Mouse (Mus musculus) gastrocnemius, postnatal 25 days (tissue): ENCODE results near the gene Lmcd1. TPM values are rescaled to one million over a fixed set of nuclear protein-coding genes. Genes with fewer than 3 reads are reported as not detected.

Experiments
- DNase-seq: peaks from one replicate; pipeline ENCODE4 v3.0.0; 2022
- total RNA-seq, 2 experiments: library from RNA; stranded (reverse); gene quantifications; 1 replicate in 1 of 2; 2 replicates in 1 of 2; pipeline ENCODE4 v1.2.3; 2021

The Lmcd1 gene
- total RNA-seq, 2 experiments from 2014 or later: 98.2 to 394 TPM

DNA sequence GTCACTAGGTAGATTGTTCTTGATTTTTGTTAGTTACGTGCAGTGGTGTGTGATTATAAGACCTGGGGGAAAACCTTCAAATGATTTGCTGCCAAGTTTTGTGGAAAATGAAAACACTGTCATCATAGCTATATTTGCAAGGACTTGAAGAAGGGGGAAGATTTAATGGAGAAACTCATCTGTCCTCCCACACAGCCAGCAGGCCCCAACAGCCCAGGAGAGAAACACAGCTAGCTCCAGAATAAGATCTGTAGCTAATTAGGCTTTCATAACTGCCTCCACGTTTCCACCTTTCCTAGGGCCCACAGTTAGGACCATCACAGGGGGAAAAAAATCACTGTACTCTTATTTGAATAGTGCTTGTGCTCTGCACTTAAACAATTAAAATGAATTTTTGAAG is 10.5 kb downstream of the Lmcd1 start:
- DNase-seq: no peak

- DNase-seq: peak; percentile 37
These were observed 14.1 kb downstream of the Lmcd1 start for GRCm38 (mm10) chr6:112287671-112288070.

GRCm38 (mm10) chr6:112288271-112288670 is 14.7 kb downstream of the Lmcd1 start:
- DNase-seq: no peak

DNA sequence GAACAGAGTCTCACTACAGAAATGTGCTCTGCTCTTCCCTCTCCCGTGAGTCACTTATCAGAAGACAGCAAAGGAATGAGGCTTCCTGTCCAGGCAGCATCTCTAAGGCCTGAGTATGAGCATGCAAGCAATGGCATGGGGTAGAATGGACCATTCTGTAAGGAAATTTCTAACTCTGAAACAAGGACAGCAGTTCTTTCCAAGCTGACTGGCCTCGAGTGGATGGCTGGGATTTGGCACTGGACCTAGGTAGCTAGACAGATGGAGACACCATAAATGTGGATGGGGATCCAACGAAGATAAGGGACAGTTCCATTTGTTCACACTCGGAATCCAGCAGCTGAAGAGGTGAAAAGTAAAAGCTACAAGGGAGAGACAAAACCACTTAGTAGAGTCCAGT is 17.6 kb downstream of the Lmcd1 start:
- no peak for DNase-seq

GRCm38 (mm10) chr6:112293320-112293719 is 19.8 kb downstream of the Lmcd1 start:
- no peak for DNase-seq

- no peak for DNase-seq
These were observed 21.7 kb downstream of the Lmcd1 start for GRCm38 (mm10) chr6:112295269-112295668.

GRCm38 (mm10) chr6:112300146-112300545 is 26.6 kb downstream of the Lmcd1 start:
- no peak for DNase-seq

- no peak for DNase-seq
These were observed 27.1 kb downstream of the Lmcd1 start for GRCm38 (mm10) chr6:112300633-112301032.

DNA sequence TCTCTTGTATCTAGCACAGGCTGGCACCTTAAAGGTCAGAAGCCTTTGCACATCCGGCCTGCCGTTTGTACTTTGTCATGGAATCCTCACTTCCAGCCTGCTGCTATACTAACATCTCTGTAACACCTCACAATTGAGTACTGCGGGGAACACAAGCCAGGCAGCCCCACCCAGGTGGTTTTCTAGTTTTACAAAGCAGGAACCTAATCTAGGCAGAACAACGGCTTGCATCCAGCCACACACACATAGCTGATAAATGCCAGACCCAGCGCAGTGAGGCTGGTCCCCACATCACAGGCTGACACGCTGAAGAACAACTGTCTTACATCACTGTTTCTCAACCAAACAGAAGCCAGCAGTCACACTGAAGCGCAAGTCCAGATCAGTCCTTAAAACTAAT is 28.7 kb downstream of the Lmcd1 start:
- DNase-seq: peak; percentile 30

DNA sequence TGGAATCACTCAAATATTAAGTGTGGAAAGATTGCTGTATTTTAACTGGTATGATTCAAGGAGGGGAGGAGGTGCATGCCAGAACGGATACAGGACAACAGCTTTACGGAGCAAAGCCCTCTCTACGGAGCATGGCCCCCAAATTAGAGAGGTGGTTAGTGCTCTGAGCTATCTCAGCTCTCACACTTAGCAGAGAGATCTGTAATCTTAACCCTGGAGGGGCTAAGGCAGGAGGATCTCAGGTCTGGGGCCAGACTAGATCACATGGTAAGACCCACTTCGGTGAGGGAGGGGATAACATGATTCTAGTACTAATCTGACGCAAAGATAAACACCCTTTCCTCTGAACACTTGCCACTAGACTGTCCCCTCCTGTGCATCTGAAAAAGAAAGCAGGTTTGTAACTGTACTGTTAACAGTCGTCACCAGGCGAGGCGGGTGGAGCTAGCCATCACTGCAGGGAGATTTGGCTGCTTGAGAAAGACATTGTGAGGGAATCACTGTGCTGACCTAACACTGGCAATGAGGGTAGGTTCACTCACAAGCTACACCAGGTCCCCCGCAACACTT is 29.3 kb downstream of the Lmcd1 start:
- no peak for DNase-seq

GRCm38 (mm10) chr6:112304751-112305150 is 31.2 kb downstream of the Lmcd1 start:
- DNase-seq: peak; percentile 67

DNA sequence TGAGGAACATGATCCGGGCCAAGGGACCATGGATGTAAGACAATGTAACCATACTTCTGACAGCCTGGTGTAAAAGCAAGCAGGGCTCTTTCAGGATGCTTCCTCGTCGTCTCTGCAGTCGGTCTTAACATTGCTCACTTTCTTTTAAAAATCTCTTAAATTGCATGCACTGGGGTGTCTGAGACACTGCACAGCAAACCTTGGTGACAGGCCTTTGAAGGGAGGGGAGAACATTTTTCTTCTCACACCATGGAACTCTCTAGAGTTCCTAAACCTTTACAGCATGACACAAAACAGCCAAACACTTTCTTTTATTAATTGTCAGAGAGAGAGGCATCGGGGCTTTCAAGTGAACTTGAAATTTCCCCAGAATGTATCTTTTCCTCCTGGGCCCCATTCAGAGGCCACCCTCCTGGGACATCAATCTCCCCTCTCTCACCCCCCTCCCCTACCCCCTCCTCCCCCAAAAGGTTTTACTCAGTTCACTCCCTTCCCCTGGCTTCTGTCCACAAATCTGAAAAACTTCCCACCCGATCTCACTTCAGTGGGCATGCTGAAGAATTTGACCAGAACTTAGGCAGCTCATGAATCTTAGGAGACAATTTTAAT is 35.9 kb downstream of the Lmcd1 start:
- no peak for DNase-seq

DNA sequence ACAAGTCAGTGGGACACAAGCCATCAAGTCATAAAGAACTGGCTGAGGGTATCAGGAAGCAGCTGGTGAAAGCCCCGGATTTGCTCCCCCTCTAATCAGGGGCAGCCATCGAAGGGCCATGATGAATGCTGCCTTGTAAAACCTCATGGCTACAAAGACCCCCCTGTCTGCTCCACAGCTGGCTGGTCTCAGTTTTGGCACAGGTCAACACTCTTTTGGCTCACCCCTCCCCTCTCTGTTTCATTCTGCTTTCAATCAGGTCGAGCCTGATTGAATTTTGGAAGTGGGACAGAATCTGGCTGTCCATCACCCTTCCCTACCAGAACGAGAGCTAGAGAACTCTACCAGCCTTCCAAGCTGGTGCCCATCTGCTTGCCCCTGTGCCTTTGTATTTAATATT is 37.8 kb downstream of the Lmcd1 start:
- DNase-seq: no peak

DNA sequence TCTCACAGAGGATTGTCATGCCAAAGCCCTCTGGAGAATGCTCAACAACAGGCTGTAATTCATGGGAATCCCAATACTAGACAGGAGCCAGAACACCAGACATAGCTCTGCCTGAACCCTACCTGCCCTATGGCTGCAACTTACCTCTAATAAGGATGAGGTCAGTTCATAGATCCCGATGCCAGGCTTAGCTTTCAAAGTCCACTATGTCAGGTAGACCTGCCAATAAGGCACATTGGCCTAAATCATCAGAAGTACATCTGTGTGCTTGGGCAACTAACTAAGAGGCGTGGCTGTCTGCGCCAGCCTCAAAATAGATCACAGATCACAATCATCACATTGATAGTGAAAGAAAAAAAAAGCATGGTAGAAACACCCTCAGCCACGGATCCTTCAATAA is 45.9 kb downstream of the Lmcd1 start:
- no peak for DNase-seq

DNA sequence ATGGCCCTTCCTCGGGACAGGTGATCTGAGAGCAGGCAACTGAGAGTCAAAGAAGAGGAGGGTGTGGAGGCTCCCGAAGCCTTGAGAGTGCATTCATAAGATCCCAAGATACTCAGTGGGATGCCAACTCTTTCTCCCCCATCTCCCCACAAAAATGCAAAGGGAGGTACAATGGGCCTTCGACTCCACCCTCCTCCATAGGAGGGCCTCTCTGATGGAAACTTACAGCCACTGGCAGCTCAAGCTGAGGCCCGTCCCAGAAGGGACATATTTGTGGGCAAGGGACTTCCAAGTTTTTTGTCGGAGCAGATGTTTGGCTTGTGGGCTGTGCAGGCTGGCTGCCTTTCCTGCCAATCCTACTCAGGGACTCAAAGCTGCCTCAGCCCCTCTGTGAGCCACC is 47.1 kb downstream of the Lmcd1 start:
- peak; percentile 35 for DNase-seq

- DNase-seq: no peak
These were observed 49.4 kb downstream of the Lmcd1 start for GRCm38 (mm10) chr6:112322916-112323315.

DNA sequence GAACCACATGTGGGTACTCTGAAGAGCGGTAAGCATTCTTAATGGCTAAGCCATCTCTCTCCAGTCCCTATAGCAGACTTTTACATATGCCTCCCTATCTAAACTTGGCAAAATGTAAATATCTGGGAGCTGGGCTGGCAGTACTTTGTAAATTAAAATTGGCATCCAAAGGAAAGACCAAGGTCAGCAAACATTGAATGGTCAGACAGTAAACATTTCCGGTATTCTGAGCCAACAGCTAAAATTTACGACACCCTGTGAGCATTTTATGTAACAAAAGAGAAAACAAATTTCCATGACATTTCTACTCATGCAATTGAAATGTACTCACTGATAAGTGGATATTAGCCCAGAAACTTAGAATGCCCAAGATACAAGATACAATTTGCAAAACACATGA is 51.7 kb downstream of the Lmcd1 start:
- DNase-seq: no peak

- no peak for DNase-seq
These were observed 54.2 kb downstream of the Lmcd1 start for GRCm38 (mm10) chr6:112327793-112328192.

- DNase-seq: no peak
These were observed 57.1 kb downstream of the Lmcd1 start for GRCm38 (mm10) chr6:112330520-112331222.

DNA sequence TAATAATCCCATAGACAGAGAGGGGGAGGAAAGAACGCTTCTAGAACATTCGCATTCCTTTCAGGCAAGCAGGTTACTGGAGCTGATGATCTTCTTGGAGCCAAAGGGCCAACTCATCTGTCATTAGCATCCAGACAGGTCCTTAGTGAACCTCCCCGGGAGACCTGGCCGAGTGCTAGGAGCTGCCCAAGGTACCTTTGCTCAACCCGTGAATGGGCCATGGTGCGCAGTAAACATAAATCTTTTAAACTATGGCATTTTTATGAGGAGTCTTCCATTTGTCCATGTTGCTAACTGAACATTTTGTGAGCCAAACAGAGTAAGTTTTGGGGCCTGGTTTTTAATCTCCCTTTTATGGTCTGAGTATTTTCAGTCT is 57.7 kb downstream of the Lmcd1 start:
- DNase-seq: no peak

- DNase-seq: no peak
These were observed 60.4 kb downstream of the Lmcd1 start for GRCm38 (mm10) chr6:112333930-112334329.

DNA sequence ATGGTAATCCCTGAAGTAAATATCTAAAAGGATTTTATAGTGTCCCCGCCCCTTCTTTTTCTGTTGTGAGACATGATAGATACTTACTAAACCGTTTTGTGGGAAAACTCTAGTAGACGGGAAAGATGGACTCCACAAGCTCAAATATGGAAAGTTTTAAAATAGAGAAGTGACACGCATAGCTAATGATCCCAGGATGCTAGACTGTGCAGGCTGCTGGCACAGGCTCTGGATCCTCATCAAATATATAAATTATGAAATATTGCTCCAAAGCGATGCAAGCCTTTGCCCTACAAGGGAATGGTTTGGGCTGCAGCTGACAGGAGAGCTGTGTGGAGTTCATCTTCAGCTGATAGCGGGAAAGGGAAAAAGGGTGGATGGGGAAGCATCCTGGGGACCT is 64.1 kb downstream of the Lmcd1 start:
- DNase-seq: no peak

DNA sequence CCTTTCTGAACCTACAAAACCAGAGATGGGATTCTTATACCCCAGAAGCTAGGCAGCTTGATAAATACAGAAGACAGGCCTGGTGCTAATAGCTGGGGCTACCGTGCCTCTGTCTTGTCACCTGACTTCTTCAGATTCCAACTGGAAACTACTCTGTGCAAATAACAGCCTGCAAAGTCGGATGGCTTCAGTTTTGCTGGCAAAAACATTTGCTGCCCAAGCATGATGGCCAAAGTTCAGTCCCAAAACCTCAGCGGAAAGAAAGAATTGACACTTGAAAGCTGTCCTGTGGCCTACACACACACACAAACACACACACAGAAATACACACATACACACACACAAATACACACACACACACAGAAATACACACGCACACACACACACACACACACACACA is 65.5 kb downstream of the Lmcd1 start:
- no peak for DNase-seq

- no peak for DNase-seq
These were observed 76.9 kb downstream of the Lmcd1 start for GRCm38 (mm10) chr6:112350452-112350851.
